Mouse (Mus musculus): ENCODE measurements around the gene Acot5. TPM values are rescaled to one million over a fixed set of nuclear protein-coding genes. Genes with fewer than 3 reads are reported as not detected.

Gene Acot5
- total RNA-seq, 2 experiments from 2014 or later: 0.23 to 0.40 TPM

Other genes starting within 250 kb of the Acot5 start
- 10 to 100 TPM; 46.2 to 49.9 TPM for gene Numb, start 147.4 kb upstream of the Acot5 start, total RNA-seq (2021)
- 10 to 100 TPM; 15.4 to 17.3 TPM for gene Riox1, start 118.7 kb upstream of the Acot5 start, total RNA-seq (2021)
- gene Heatr4, start 84.5 kb upstream of the Acot5 start, total RNA-seq (2021): not detected
- 10 to 100 TPM; 22.0 to 26.7 TPM for gene Acot2, start 81.5 kb upstream of the Acot5 start, total RNA-seq (2021)
- 10 to 100 TPM in 1 of 2 experiments, 1 to 10 TPM in 1; 5.0 to 22.7 TPM for gene Acot1, start 59.8 kb upstream of the Acot5 start, total RNA-seq (2021)
- gene Acot4, start 30.9 kb upstream of the Acot5 start, total RNA-seq (2021): 1 to 10 TPM in 1 of 2 experiments, under 1 TPM in 1; 0.96 to 4.6 TPM
- not detected for gene Gm49366, start 30.4 kb upstream of the Acot5 start, total RNA-seq (2021)
- 1 to 10 TPM in 1 of 2 experiments, not detected in 1; 1.3 TPM for gene Acot3, start 17.2 kb upstream of the Acot5 start, total RNA-seq (2021)
- gene Acot6, start 31.3 kb downstream of the Acot5 start, total RNA-seq (2021): 1 to 10 TPM; 4.5 to 4.6 TPM
- 10 to 100 TPM; 14.1 to 19.5 TPM for gene Dnal1, start 45.0 kb downstream of the Acot5 start, total RNA-seq (2021)
- gene Pnma1, start 79.2 kb downstream of the Acot5 start, total RNA-seq (2021): under 1 TPM; 0.23 to 0.26 TPM
- 10 to 100 TPM; 18.1 to 23.8 TPM for gene Elmsan1, start 149.6 kb downstream of the Acot5 start, total RNA-seq (2021)
- 10 to 100 TPM; 76.8 to 84.6 TPM for gene Ptgr2, start 215.9 kb downstream of the Acot5 start, total RNA-seq (2021)
- gene Zfp410, start 247.5 kb downstream of the Acot5 start, total RNA-seq (2021): 10 to 100 TPM; 32.8 to 38.9 TPM